In genomic region chr15:24501907-24502559, GRCm38 (mm10) we compare ENCODE assay signal across 17 mouse cellular contexts.
DNase-seq lines count a peak whose midpoint lies in the region; ATAC-seq lines count a peak whose summit lies in the region.
"Had no signal": no experiment of that assay in that cellular context is flagged by ENCODE, and none has a peak within 500 bp of the region (broad histone marks: within the 10 kb centered on the region; RNA-seq: fewer than 3 reads in every experiment).

No protein-coding gene starts in this region.

- WGBS in hindbrain, embryonic 14.5 days: 63% methylated on average over 9 of the region's 9 CpGs
- 72% methylated on average over 9 of the region's 9 CpGs for WGBS in hindbrain, embryonic 12.5 days

- H3K9ac ChIP-seq in hindbrain, embryonic 14.5 days: no peak overlapping the region
- no peak overlapping the region for H3K9ac ChIP-seq in hindbrain, embryonic 12.5 days
- H3K9ac ChIP-seq: limb, embryonic 12.5 days had no signal

- H3K4me3 ChIP-seq in hindbrain, embryonic 14.5 days (replicated peaks; ENCODE audit: low read length): no peak overlapping the region
- H3K4me3 ChIP-seq in hindbrain, embryonic 12.5 days: no peak overlapping the region
- H3K4me3 ChIP-seq: erythroblast, embryonic 14.5 days; hindbrain, embryonic 10.5 days; limb, embryonic 12.5 days had no signal

- no peak overlapping the region for H3K4me2 ChIP-seq in hindbrain, embryonic 14.5 days (replicated peaks)
- no peak overlapping the region for H3K4me2 ChIP-seq in hindbrain, embryonic 12.5 days (replicated peaks)
- H3K4me2 ChIP-seq: heart, embryonic 11.5 days; limb, embryonic 12.5 days had no signal

- H3K4me1 ChIP-seq in hindbrain, embryonic 14.5 days (replicated peaks; ENCODE audit: control insufficient read depth, insufficient read depth, low read length): no peaks in the 10 kb centered on the region
- no peaks in the 10 kb centered on the region for H3K4me1 ChIP-seq in hindbrain, embryonic 12.5 days
- H3K4me1 ChIP-seq: hindbrain, embryonic 10.5 days; limb, embryonic 12.5 days had no signal

- H3K36me3 ChIP-seq in hindbrain, embryonic 14.5 days (replicated peaks; ENCODE audit: control insufficient read depth, insufficient read depth): no peaks in the 10 kb centered on the region
- H3K36me3 ChIP-seq in hindbrain, embryonic 12.5 days: no peaks in the 10 kb centered on the region
- H3K36me3 ChIP-seq: G1E; hindbrain, embryonic 10.5 days; limb, embryonic 12.5 days had no signal

- no peak for DNase-seq in hindbrain, embryonic 14.5 days (ENCODE audit: low spot score)
- DNase-seq in retina, postnatal 1 day: peak; percentile 1
- DNase-seq in retina, embryonic 14.5 days (ENCODE audit: low spot score): no peak
- DNase-seq in cerebellum, postnatal 14 days: peak; percentile 72 to 79
- DNase-seq in heart, postnatal 25 days (ENCODE audit: low spot score): no peak
- no peak for DNase-seq in ovary, adult 18-20 months (ENCODE audit: low spot score)
- DNase-seq in spleen, adult 12 weeks (ENCODE audit: low spot score): no peak
- DNase-seq: gastrocnemius, postnatal 10 days; kidney, adult 8-10 months; thymus, adult 2 months had no signal

- no peak overlapping the region for H3K27ac ChIP-seq in hindbrain, embryonic 14.5 days
- no peak overlapping the region for H3K27ac ChIP-seq in hindbrain, embryonic 12.5 days
- H3K27ac ChIP-seq: hindbrain, embryonic 10.5 days; limb, embryonic 12.5 days; macrophage had no signal

- no peaks in the 10 kb centered on the region for H3K27me3 ChIP-seq in hindbrain, embryonic 14.5 days (ENCODE audit: control insufficient read depth, insufficient read depth, low read length)
- H3K27me3 ChIP-seq in hindbrain, embryonic 12.5 days: no peaks in the 10 kb centered on the region
- H3K27me3 ChIP-seq: limb, embryonic 12.5 days had no signal

- intact Hi-C loops in heart, postnatal 25 days (cut with DNase I): no loop called here

- H3K9me3 ChIP-seq in hindbrain, embryonic 14.5 days (ENCODE audit: control insufficient read depth, low read length): no peaks in the 10 kb centered on the region
- no peaks in the 10 kb centered on the region for H3K9me3 ChIP-seq in hindbrain, embryonic 12.5 days (replicated peaks)
- H3K9me3 ChIP-seq: G1E; hindbrain, embryonic 10.5 days; limb, embryonic 12.5 days had no signal

- ATAC-seq in hindbrain, embryonic 14.5 days (ENCODE audit: low FRiP score): peak; percentile 24; the same call in 1 of the 2 replicates
- ATAC-seq in hindbrain, embryonic 12.5 days (ENCODE audit: low FRiP score): no peak

Comparison
In these comparisons a context has a peak if more than half of its experiments do, and no peak if none do; other contexts are left out.
1. DNase-seq: peak in retina, postnatal 1 day (single experiment) and cerebellum, postnatal 14 days (2 of 2); none in hindbrain, embryonic 14.5 days (single experiment), retina, embryonic 14.5 days (single experiment), heart, postnatal 25 days (single experiment), ovary, adult 18-20 months (single experiment) and spleen, adult 12 weeks (single experiment).